ENCODE assay signal across 13 mouse cellular contexts in genomic region chr17:10333321-10333720, GRCm38 (mm10). TPM values are rescaled to one million over a fixed set of nuclear protein-coding genes. Genes with fewer than 3 reads are reported as not detected.
A peak's percentile ranks its signal among the peaks of the same experiment; 100 is the strongest.
DNase-seq lines count a peak whose midpoint lies in the region; ATAC-seq and TF ChIP-seq lines count a peak whose summit lies in the region.
"Had no signal": no experiment of that assay in that cellular context is flagged by ENCODE, and none has a peak within 500 bp of the region (broad histone marks: within the 10 kb centered on the region; RNA-seq: fewer than 3 reads in every experiment).

No protein-coding gene starts in this region.

- peak overlapping the region; percentile 74 for H3K27ac ChIP-seq in heart, embryonic 16.5 days (ENCODE audit: low read length)
- peak overlapping the region; percentile 98 for H3K27ac ChIP-seq in forebrain, embryonic 12.5 days
- peak overlapping the region; percentile 98 for H3K27ac ChIP-seq in heart, postnatal 0 days (ENCODE audit: low read depth)
- H3K27ac ChIP-seq in midbrain, embryonic 13.5 days = peak overlapping the region; percentile 97
- H3K27ac ChIP-seq: embryonic facial prominence, embryonic 13.5 days; liver, embryonic 15.5 days had no signal

- no peak for TF ChIP-seq CTCF in heart, postnatal 0 days (IDR thresholded peaks at IDR 0.05; ENCODE audit: low read depth)

- DNase-seq in heart, postnatal 25 days (ENCODE audit: low spot score) = no peak
- no peak for DNase-seq in heart, postnatal 0 days (ENCODE audit: low spot score)
- no peak for DNase-seq in cerebellum, postnatal 14 days
- DNase-seq: adrenal gland, adult 2 months; cerebellum, adult 9-10 months; kidney, adult 9 months; lung, postnatal 36 days had no signal

- H3K4me1 ChIP-seq in heart, embryonic 16.5 days (ENCODE audit: control insufficient read depth, insufficient read depth, low read length) = peaks cover 30% of the 10 kb centered on the region
- peaks cover 58% of the 10 kb centered on the region for H3K4me1 ChIP-seq in forebrain, embryonic 12.5 days
- peaks cover 41% of the 10 kb centered on the region for H3K4me1 ChIP-seq in heart, postnatal 0 days (ENCODE audit: control insufficient read depth, insufficient read depth)
- peaks cover 62% of the 10 kb centered on the region for H3K4me1 ChIP-seq in midbrain, embryonic 13.5 days (replicated peaks)

- H3K36me3 ChIP-seq in heart, embryonic 16.5 days (ENCODE audit: control insufficient read depth, insufficient read depth) = no peaks in the 10 kb centered on the region
- H3K36me3 ChIP-seq in forebrain, embryonic 12.5 days (replicated peaks) = no peaks in the 10 kb centered on the region
- no peaks in the 10 kb centered on the region for H3K36me3 ChIP-seq in heart, postnatal 0 days (replicated peaks; ENCODE audit: control insufficient read depth, insufficient read depth, low read length)
- H3K36me3 ChIP-seq in midbrain, embryonic 13.5 days = no peaks in the 10 kb centered on the region
- H3K36me3 ChIP-seq: embryonic facial prominence, embryonic 13.5 days; liver, embryonic 15.5 days had no signal

- TF ChIP-seq EP300 in heart, postnatal 0 days (IDR thresholded peaks at IDR 0.05; ENCODE audit: low read depth) = no peak

- H3K4me3 ChIP-seq in heart, embryonic 16.5 days (ENCODE audit: low read length) = no peak overlapping the region
- no peak overlapping the region for H3K4me3 ChIP-seq in forebrain, embryonic 12.5 days (replicated peaks)
- H3K4me3 ChIP-seq in heart, postnatal 0 days (ENCODE audit: low read depth, low read length) = no peak overlapping the region
- H3K4me3 ChIP-seq in midbrain, embryonic 13.5 days (replicated peaks) = no peak overlapping the region
- H3K4me3 ChIP-seq: embryonic facial prominence, embryonic 13.5 days; liver, embryonic 15.5 days had no signal

- WGBS in heart, embryonic 16.5 days = 60% methylated on average over 8 of the region's 8 CpGs
- WGBS in forebrain, embryonic 12.5 days = 92% methylated on average over 8 of the region's 8 CpGs
- WGBS in heart, postnatal 0 days = 40% methylated on average over 8 of the region's 8 CpGs
- 93% methylated on average over 8 of the region's 8 CpGs for WGBS in midbrain, embryonic 13.5 days

- H3K9me3 ChIP-seq in heart, embryonic 16.5 days (replicated peaks; ENCODE audit: control insufficient read depth, low read length) = no peaks in the 10 kb centered on the region
- no peaks in the 10 kb centered on the region for H3K9me3 ChIP-seq in forebrain, embryonic 12.5 days
- no peaks in the 10 kb centered on the region for H3K9me3 ChIP-seq in heart, postnatal 0 days (replicated peaks; ENCODE audit: control insufficient read depth, low read length)
- H3K9me3 ChIP-seq in midbrain, embryonic 13.5 days = no peaks in the 10 kb centered on the region
- H3K9me3 ChIP-seq: embryonic facial prominence, embryonic 13.5 days; liver, embryonic 15.5 days had no signal

- no peak overlapping the region; the same call in 1 of the 2 replicates for H3K9ac ChIP-seq in heart, embryonic 16.5 days (ENCODE audit: low read length)
- no peak overlapping the region for H3K9ac ChIP-seq in forebrain, embryonic 12.5 days
- H3K9ac ChIP-seq in heart, postnatal 0 days (replicated peaks; ENCODE audit: low read depth, low read length) = no peak overlapping the region
- no peak overlapping the region for H3K9ac ChIP-seq in midbrain, embryonic 13.5 days (replicated peaks)
- H3K9ac ChIP-seq: embryonic facial prominence, embryonic 13.5 days; liver, embryonic 15.5 days had no signal

- H3K4me2 ChIP-seq in heart, embryonic 16.5 days (ENCODE audit: low read depth, low read length) = no peak overlapping the region
- H3K4me2 ChIP-seq in forebrain, embryonic 12.5 days = no peak overlapping the region
- H3K4me2 ChIP-seq in heart, postnatal 0 days (ENCODE audit: low read depth, low read length) = no peak overlapping the region
- H3K4me2 ChIP-seq in midbrain, embryonic 13.5 days (replicated peaks) = no peak overlapping the region
- H3K4me2 ChIP-seq: embryonic facial prominence, embryonic 13.5 days; liver, embryonic 15.5 days had no signal

- intact Hi-C loops in heart, postnatal 25 days (cut with DNase I) = no loop called here

- ATAC-seq in heart, embryonic 16.5 days (replicated peaks; ENCODE audit: extremely low read depth, insufficient read depth, low FRiP score) = no peak
- ATAC-seq in forebrain, embryonic 12.5 days (ENCODE audit: low FRiP score) = no peak
- ATAC-seq in heart, postnatal 0 days (ENCODE audit: insufficient read depth, low read depth) = no peak
- no peak for ATAC-seq in midbrain, embryonic 13.5 days
- ATAC-seq in activated CD4-positive, CD25-positive, alpha-beta regulatory T cell, adult 4 months = no peak

- H3K27me3 ChIP-seq in heart, embryonic 16.5 days (ENCODE audit: control insufficient read depth, insufficient read depth, low read length) = no peaks in the 10 kb centered on the region
- H3K27me3 ChIP-seq in forebrain, embryonic 12.5 days = no peaks in the 10 kb centered on the region
- no peaks in the 10 kb centered on the region for H3K27me3 ChIP-seq in heart, postnatal 0 days (ENCODE audit: control insufficient read depth, insufficient read depth, low read length)
- H3K27me3 ChIP-seq in midbrain, embryonic 13.5 days = no peaks in the 10 kb centered on the region
- H3K27me3 ChIP-seq: embryonic facial prominence, embryonic 13.5 days had no signal

RNA-seq across cellular contexts. Expression of gene Qk, which starts 13.7 kb away (rescaled TPM):
- 38.1 and 39.9 TPM in 2 replicates for polyA plus RNA-seq in heart, embryonic 16.5 days (2015; fragmentation: Nextera tagmentation; extraction: Ambion mirVana)
- total RNA-seq in heart, postnatal 25 days (2021) = 100 to 1,000 TPM; 444 to 447 TPM
- 63.0 and 69.3 TPM in 2 replicates for polyA plus RNA-seq in forebrain, embryonic 12.5 days (2016; fragmentation: Nextera tagmentation; extraction: Ambion mirVana)
- total RNA-seq in heart, postnatal 0 days (2014; rRNA removed; ENCODE audit: low replicate concordance) = 359 and 460 TPM in 2 replicates
- 47.6 and 54.8 TPM in 2 replicates for polyA plus RNA-seq in heart, postnatal 0 days (2015; fragmentation: Nextera tagmentation; extraction: Ambion mirVana)
- 42.5 and 47.9 TPM in 2 replicates for polyA plus RNA-seq in midbrain, embryonic 13.5 days (2015; fragmentation: Nextera tagmentation; extraction: Ambion mirVana)
- 10 to 100 TPM; 10.5 to 13.4 TPM for polyA plus RNA-seq in activated CD4-positive, CD25-positive, alpha-beta regulatory T cell, adult 4 months (2017; shearing (Covaris generic))
